Mouse (Mus musculus): ENCODE data around the gene B3gntl1. TPM values are rescaled to one million over a fixed set of nuclear protein-coding genes. Genes with fewer than 3 reads are reported as not detected.

Gene B3gntl1
- polyA plus RNA-seq, 1 experiment from 2014 or later: 6.6 TPM

GRCm38 (mm10) chr11:121706521-121707005 is 33.6 kb upstream of the B3gntl1 start:
- ATAC-seq: no peak
- 49% methylated on average over 7 of the region's 7 CpGs for WGBS
- no peak overlapping the region for H3K27ac ChIP-seq (ENCODE audit: low read length)
- no peaks in the 10 kb centered on the region for H3K9me3 ChIP-seq (replicated peaks; ENCODE audit: control insufficient read depth, low read length, poor library complexity, severe bottlenecking)
- peaks cover 8% of the 10 kb centered on the region; the same call in 1 of the 2 replicates for H3K4me1 ChIP-seq (ENCODE audit: control insufficient read depth, insufficient read depth, low read length)
- no peak overlapping the region for H3K4me2 ChIP-seq (ENCODE audit: low read length)
- H3K36me3 ChIP-seq (ENCODE audit: control insufficient read depth, insufficient read depth, low read length): no peaks in the 10 kb centered on the region
- H3K4me3 ChIP-seq (ENCODE audit: low read depth, low read length): no peak overlapping the region
- no peak overlapping the region for H3K9ac ChIP-seq (ENCODE audit: low read depth, low read length)
- H3K27me3 ChIP-seq (ENCODE audit: control insufficient read depth, insufficient read depth, low read depth, low read length): peaks cover 8% of the 10 kb centered on the region

- Histone ChIP-seq H3K27ac (ENCODE audit: low read length) (no peak overlapping the region; the same call in 1 of the 2 replicates), H3K27me3 (ENCODE audit: control insufficient read depth, insufficient read depth, low read depth, low read length) (peaks cover 8% of the 10 kb centered on the region), H3K4me3 (ENCODE audit: low read depth, low read length) (peak overlapping the region; percentile 68), H3K9me3 (replicated peaks; ENCODE audit: control insufficient read depth, low read length, poor library complexity, severe bottlenecking) (no peaks in the 10 kb centered on the region), H3K4me2 (ENCODE audit: low read length) (peak overlapping the region; percentile 92), H3K36me3 (ENCODE audit: control insufficient read depth, insufficient read depth, low read length) (no peaks in the 10 kb centered on the region), H3K9ac (ENCODE audit: low read depth, low read length) (peak overlapping the region; percentile 70), H3K4me1 (ENCODE audit: control insufficient read depth, insufficient read depth, low read length) (peaks cover 8% of the 10 kb centered on the region; the same call in 1 of the 2 replicates)
- no peak; the same call in 1 of the 2 replicates for ATAC-seq
- 14% methylated on average over 16 of the region's 16 CpGs for WGBS
Measured at GRCm38 (mm10) chr11:121703619-121704215, 30.8 kb upstream of the B3gntl1 start.

GRCm38 (mm10) chr11:121702895-121703618 is 30.1 kb upstream of the B3gntl1 start:
- Histone ChIP-seq H3K27ac (ENCODE audit: low read length) (no peak overlapping the region; the same call in 1 of the 2 replicates), H3K4me2 (ENCODE audit: low read length) (peak overlapping the region; percentile 92), H3K36me3 (ENCODE audit: control insufficient read depth, insufficient read depth, low read length) (no peaks in the 10 kb centered on the region), H3K4me1 (ENCODE audit: control insufficient read depth, insufficient read depth, low read length) (peaks cover 8% of the 10 kb centered on the region; the same call in 1 of the 2 replicates), H3K9ac (ENCODE audit: low read depth, low read length) (peak overlapping the region; percentile 70), H3K27me3 (ENCODE audit: control insufficient read depth, insufficient read depth, low read depth, low read length) (peaks cover 8% of the 10 kb centered on the region), H3K4me3 (ENCODE audit: low read depth, low read length) (peak overlapping the region; percentile 68), H3K9me3 (replicated peaks; ENCODE audit: control insufficient read depth, low read length, poor library complexity, severe bottlenecking) (no peaks in the 10 kb centered on the region)
- ATAC-seq: peak; percentile 43
- WGBS: under 1% methylated on average over 40 of the region's 40 CpGs

GRCm38 (mm10) chr11:121702111-121702894 is 29.4 kb upstream of the B3gntl1 start:
- under 1% methylated on average over 57 of the region's 69 CpGs for WGBS
- ATAC-seq: peak; percentile 91
- H3K4me1 ChIP-seq (ENCODE audit: control insufficient read depth, insufficient read depth, low read length): peaks cover 8% of the 10 kb centered on the region; the same call in 1 of the 2 replicates

GRCm38 (mm10) chr11:121701244-121701643 is 28.3 kb upstream of the B3gntl1 start, which contains the start of gene Metrnl:
TSS of gene Metrnl (plus strand) at chr11:121701544.
- H3K36me3 ChIP-seq (ENCODE audit: control insufficient read depth, insufficient read depth, low read length): no peaks in the 10 kb centered on the region
- peak within 1 kb of the TSS; percentile 9; the same call in 1 of the 2 replicates for H3K27ac ChIP-seq (ENCODE audit: low read length)
- no peak for ATAC-seq
- H3K4me1 ChIP-seq (ENCODE audit: control insufficient read depth, insufficient read depth, low read length): peaks cover 8% of the 10 kb centered on the region; the same call in 1 of the 2 replicates
- peaks cover 8% of the 10 kb centered on the region for H3K27me3 ChIP-seq (ENCODE audit: control insufficient read depth, insufficient read depth, low read depth, low read length)
- no peaks in the 10 kb centered on the region for H3K9me3 ChIP-seq (replicated peaks; ENCODE audit: control insufficient read depth, low read length, poor library complexity, severe bottlenecking)
- H3K9ac ChIP-seq (ENCODE audit: low read depth, low read length): peak within 1 kb of the TSS; percentile 70
- WGBS: 88% methylated on average over 5 of the region's 5 CpGs
- H3K4me2 ChIP-seq (ENCODE audit: low read length): peak within 1 kb of the TSS; percentile 92
- peak within 1 kb of the TSS; percentile 68 for H3K4me3 ChIP-seq (ENCODE audit: low read depth, low read length)

More at GRCm38 (mm10) chr11:121702111-121702894, 29.4 kb upstream of the B3gntl1 start:
- peak overlapping the region; percentile 68 for H3K4me3 ChIP-seq (ENCODE audit: low read depth, low read length)
- H3K36me3 ChIP-seq (ENCODE audit: control insufficient read depth, insufficient read depth, low read length): no peaks in the 10 kb centered on the region
- peak overlapping the region; percentile 9; the same call in 1 of the 2 replicates for H3K27ac ChIP-seq (ENCODE audit: low read length)
- H3K9me3 ChIP-seq (replicated peaks; ENCODE audit: control insufficient read depth, low read length, poor library complexity, severe bottlenecking): no peaks in the 10 kb centered on the region
- H3K4me2 ChIP-seq (ENCODE audit: low read length): peak overlapping the region; percentile 92
- H3K9ac ChIP-seq (ENCODE audit: low read depth, low read length): peak overlapping the region; percentile 70
- peaks cover 8% of the 10 kb centered on the region for H3K27me3 ChIP-seq (ENCODE audit: control insufficient read depth, insufficient read depth, low read depth, low read length)

GRCm38 (mm10) chr11:121698381-121698955 is 25.5 kb upstream of the B3gntl1 start:
- H3K4me2 ChIP-seq (ENCODE audit: low read length): no peak overlapping the region
- no peak overlapping the region for H3K27ac ChIP-seq (ENCODE audit: low read length)
- ATAC-seq: no peak
- no peaks in the 10 kb centered on the region for H3K9me3 ChIP-seq (replicated peaks; ENCODE audit: control insufficient read depth, low read length, poor library complexity, severe bottlenecking)
- no peaks in the 10 kb centered on the region for H3K36me3 ChIP-seq (ENCODE audit: control insufficient read depth, insufficient read depth, low read length)
- WGBS: 79% methylated on average over 5 of the region's 5 CpGs
- no peak overlapping the region for H3K4me3 ChIP-seq (ENCODE audit: low read depth, low read length)
- no peak overlapping the region for H3K9ac ChIP-seq (ENCODE audit: low read depth, low read length)
- no peaks in the 10 kb centered on the region for H3K27me3 ChIP-seq (ENCODE audit: control insufficient read depth, insufficient read depth, low read depth, low read length)
- peaks cover 2% of the 10 kb centered on the region; the same call in 1 of the 2 replicates for H3K4me1 ChIP-seq (ENCODE audit: control insufficient read depth, insufficient read depth, low read length)

- Histone ChIP-seq H3K9ac (ENCODE audit: low read depth, low read length) (no peak overlapping the region), H3K4me2 (ENCODE audit: low read length) (no peak overlapping the region), H3K4me3 (ENCODE audit: low read depth, low read length) (no peak overlapping the region), H3K27ac (ENCODE audit: low read length) (no peak overlapping the region), H3K4me1 (ENCODE audit: control insufficient read depth, insufficient read depth, low read length) (no peaks in the 10 kb centered on the region), H3K9me3 (replicated peaks; ENCODE audit: control insufficient read depth, low read length, poor library complexity, severe bottlenecking) (no peaks in the 10 kb centered on the region), H3K36me3 (ENCODE audit: control insufficient read depth, insufficient read depth, low read length) (no peaks in the 10 kb centered on the region), H3K27me3 (ENCODE audit: control insufficient read depth, insufficient read depth, low read depth, low read length) (no peaks in the 10 kb centered on the region)
- ATAC-seq: no peak
- WGBS: 91% methylated on average over 4 of the region's 4 CpGs
Measured at GRCm38 (mm10) chr11:121697271-121697670, 24.3 kb upstream of the B3gntl1 start.

GRCm38 (mm10) chr11:121695304-121696064 is 22.5 kb upstream of the B3gntl1 start:
- no peaks in the 10 kb centered on the region for H3K4me1 ChIP-seq (ENCODE audit: control insufficient read depth, insufficient read depth, low read length)
- H3K27ac ChIP-seq (ENCODE audit: low read length): no peak overlapping the region
- WGBS: 73% methylated on average over 5 of the region's 5 CpGs
- no peaks in the 10 kb centered on the region for H3K36me3 ChIP-seq (ENCODE audit: control insufficient read depth, insufficient read depth, low read length)
- no peaks in the 10 kb centered on the region for H3K27me3 ChIP-seq (ENCODE audit: control insufficient read depth, insufficient read depth, low read depth, low read length)
- no peak overlapping the region for H3K9ac ChIP-seq (ENCODE audit: low read depth, low read length)
- no peak for ATAC-seq
- no peak overlapping the region for H3K4me2 ChIP-seq (ENCODE audit: low read length)
- no peaks in the 10 kb centered on the region for H3K9me3 ChIP-seq (replicated peaks; ENCODE audit: control insufficient read depth, low read length, poor library complexity, severe bottlenecking)
- no peak overlapping the region for H3K4me3 ChIP-seq (ENCODE audit: low read depth, low read length)
